Mouse (Mus musculus): ENCODE data around the gene Cldn10. TPM values are rescaled to one million over a fixed set of nuclear protein-coding genes. Genes with fewer than 3 reads are reported as not detected.

Cldn10 gene
- polyA plus RNA-seq, 1 experiment from 2014 or later: 1.7 TPM

GRCm38 (mm10) chr14:118850696-118851035, 63.0 kb downstream of the Cldn10 start:
- no peaks in the 10 kb centered on the region for H3K36me3 ChIP-seq
- H3K4me3 ChIP-seq: no peak overlapping the region
- WGBS: 69% methylated on average over 4 of the region's 4 CpGs
- no peaks in the 10 kb centered on the region for H3K9me3 ChIP-seq
- H3K9ac ChIP-seq: no peak overlapping the region
- no peak overlapping the region for H3K27ac ChIP-seq
- H3K27me3 ChIP-seq: peaks cover 8% of the 10 kb centered on the region; the same call in 1 of the 2 replicates
- H3K4me1 ChIP-seq: peaks cover 4% of the 10 kb centered on the region; the same call in 1 of the 2 replicates
- ATAC-seq (ENCODE audit: insufficient number of reproducible peaks, insufficient read depth, low FRiP score, low TSS enrichment): no peak
- H3K4me2 ChIP-seq (replicated peaks): no peak overlapping the region

- peaks cover 4% of the 10 kb centered on the region; the same call in 1 of the 2 replicates for H3K4me1 ChIP-seq
- H3K27me3 ChIP-seq: peaks cover 14% of the 10 kb centered on the region
- no peak overlapping the region for H3K9ac ChIP-seq
- H3K36me3 ChIP-seq: no peaks in the 10 kb centered on the region
- no peak overlapping the region for H3K27ac ChIP-seq
- WGBS: 73% methylated on average over 6 of the region's 6 CpGs
- no peak overlapping the region for H3K4me3 ChIP-seq
- no peaks in the 10 kb centered on the region for H3K9me3 ChIP-seq
- H3K4me2 ChIP-seq (replicated peaks): no peak overlapping the region
- no peak for ATAC-seq (ENCODE audit: insufficient number of reproducible peaks, insufficient read depth, low FRiP score, low TSS enrichment)
Observed at GRCm38 (mm10) chr14:118851496-118852107, 63.9 kb downstream of the Cldn10 start.

- WGBS: 1% methylated on average over 48 of the region's 48 CpGs
- no peak overlapping the region for H3K27ac ChIP-seq
- H3K27me3 ChIP-seq: peaks cover 24% of the 10 kb centered on the region
- H3K9me3 ChIP-seq: no peaks in the 10 kb centered on the region
- peak overlapping the region; percentile 50 for H3K4me3 ChIP-seq
- peak overlapping the region; percentile 47 for H3K9ac ChIP-seq
- H3K4me2 ChIP-seq (replicated peaks): peak overlapping the region; percentile 96
- H3K4me1 ChIP-seq: peaks cover 4% of the 10 kb centered on the region; the same call in 1 of the 2 replicates
- no peaks in the 10 kb centered on the region for H3K36me3 ChIP-seq
- ATAC-seq (ENCODE audit: insufficient number of reproducible peaks, insufficient read depth, low FRiP score, low TSS enrichment): 0 out of 2 replicates have a peak, but pooled peaks have one; percentile 43
Observed at GRCm38 (mm10) chr14:118854371-118855114, 66.8 kb downstream of the Cldn10 start.

- peaks cover 24% of the 10 kb centered on the region for H3K27me3 ChIP-seq
- H3K4me3 ChIP-seq: peak overlapping the region; percentile 50
- H3K27ac ChIP-seq: no peak overlapping the region
- peak overlapping the region; percentile 47 for H3K9ac ChIP-seq
- peaks cover 4% of the 10 kb centered on the region; the same call in 1 of the 2 replicates for H3K4me1 ChIP-seq
- ATAC-seq (ENCODE audit: insufficient number of reproducible peaks, insufficient read depth, low FRiP score, low TSS enrichment): peak; percentile 59; the same call in 1 of the 2 replicates
- under 1% methylated on average over 28 of the region's 28 CpGs for WGBS
- H3K4me2 ChIP-seq (replicated peaks): peak overlapping the region; percentile 96
- H3K9me3 ChIP-seq: no peaks in the 10 kb centered on the region
- no peaks in the 10 kb centered on the region for H3K36me3 ChIP-seq
Observed at GRCm38 (mm10) chr14:118855141-118855800, 67.6 kb downstream of the Cldn10 start.

GRCm38 (mm10) chr14:118856563-118856962, 68.9 kb downstream of the Cldn10 start:
- Histone ChIP-seq H3K4me1 (peaks cover 4% of the 10 kb centered on the region; the same call in 1 of the 2 replicates), H3K27ac (no peak overlapping the region), H3K36me3 (no peaks in the 10 kb centered on the region), H3K27me3 (peaks cover 24% of the 10 kb centered on the region), H3K9ac (no peak overlapping the region), H3K4me3 (no peak overlapping the region), H3K9me3 (no peaks in the 10 kb centered on the region), H3K4me2 (replicated peaks) (no peak overlapping the region)
- 85% methylated on average over 6 of the region's 6 CpGs for WGBS
- no peak for ATAC-seq (ENCODE audit: insufficient number of reproducible peaks, insufficient read depth, low FRiP score, low TSS enrichment)

GRCm38 (mm10) chr14:118858318-118858717, 70.6 kb downstream of the Cldn10 start:
- WGBS: 57% methylated on average over 6 of the region's 6 CpGs
- no peak overlapping the region for H3K4me3 ChIP-seq
- H3K27ac ChIP-seq: no peak overlapping the region
- peaks cover 24% of the 10 kb centered on the region for H3K27me3 ChIP-seq
- H3K4me2 ChIP-seq (replicated peaks): no peak overlapping the region
- no peak overlapping the region for H3K9ac ChIP-seq
- no peak for ATAC-seq (ENCODE audit: insufficient number of reproducible peaks, insufficient read depth, low FRiP score, low TSS enrichment)
- no peaks in the 10 kb centered on the region for H3K36me3 ChIP-seq
- H3K9me3 ChIP-seq: no peaks in the 10 kb centered on the region
- H3K4me1 ChIP-seq: peaks cover 4% of the 10 kb centered on the region; the same call in 1 of the 2 replicates

GRCm38 (mm10) chr14:118862253-118862652, 74.5 kb downstream of the Cldn10 start:
- no peaks in the 10 kb centered on the region for H3K9me3 ChIP-seq
- ATAC-seq (ENCODE audit: insufficient number of reproducible peaks, insufficient read depth, low FRiP score, low TSS enrichment): no peak
- H3K4me2 ChIP-seq (replicated peaks): no peak overlapping the region
- H3K4me3 ChIP-seq: no peak overlapping the region
- H3K4me1 ChIP-seq: 0 out of 2 replicates have a peak, but pooled peaks cover 3% of the 10 kb centered on the region
- 0 out of 2 replicates have a peak, but pooled peaks cover 5% of the 10 kb centered on the region for H3K27me3 ChIP-seq
- no peak overlapping the region for H3K9ac ChIP-seq
- H3K36me3 ChIP-seq: no peaks in the 10 kb centered on the region
- 67% methylated on average over 7 of the region's 7 CpGs for WGBS
- no peak overlapping the region for H3K27ac ChIP-seq

- ATAC-seq (ENCODE audit: insufficient number of reproducible peaks, insufficient read depth, low FRiP score, low TSS enrichment): no peak
- H3K4me3 ChIP-seq: no peak overlapping the region
- 14% methylated on average over 4 of the region's 4 CpGs for WGBS
Observed at GRCm38 (mm10) chr14:118864905-118865304, 77.2 kb downstream of the Cldn10 start.

GRCm38 (mm10) chr14:118866014-118866811, 78.5 kb downstream of the Cldn10 start:
- H3K27ac ChIP-seq: no peak overlapping the region
- H3K4me3 ChIP-seq: no peak overlapping the region
- 0 out of 2 replicates have a peak, but pooled peaks cover 5% of the 10 kb centered on the region for H3K4me1 ChIP-seq
- H3K9me3 ChIP-seq: no peaks in the 10 kb centered on the region
- no peaks in the 10 kb centered on the region for H3K27me3 ChIP-seq
- H3K36me3 ChIP-seq: no peaks in the 10 kb centered on the region
- WGBS: 90% methylated on average over 10 of the region's 10 CpGs
- no peak for ATAC-seq (ENCODE audit: insufficient number of reproducible peaks, insufficient read depth, low FRiP score, low TSS enrichment)
- no peak overlapping the region for H3K4me2 ChIP-seq (replicated peaks)
- H3K9ac ChIP-seq: no peak overlapping the region

More at GRCm38 (mm10) chr14:118864905-118865304, 77.2 kb downstream of the Cldn10 start:
- no peaks in the 10 kb centered on the region for H3K36me3 ChIP-seq
- H3K27me3 ChIP-seq: no peaks in the 10 kb centered on the region
- no peak overlapping the region for H3K9ac ChIP-seq
- 0 out of 2 replicates have a peak, but pooled peaks cover 5% of the 10 kb centered on the region for H3K4me1 ChIP-seq
- no peak overlapping the region for H3K4me2 ChIP-seq (replicated peaks)
- no peak overlapping the region for H3K27ac ChIP-seq
- no peaks in the 10 kb centered on the region for H3K9me3 ChIP-seq

GRCm38 (mm10) chr14:118867366-118867765, 79.7 kb downstream of the Cldn10 start:
- no peaks in the 10 kb centered on the region for H3K27me3 ChIP-seq
- H3K4me2 ChIP-seq (replicated peaks): no peak overlapping the region
- 0 out of 2 replicates have a peak, but pooled peaks cover 5% of the 10 kb centered on the region for H3K4me1 ChIP-seq
- no peak overlapping the region for H3K9ac ChIP-seq
- no peak for ATAC-seq (ENCODE audit: insufficient number of reproducible peaks, insufficient read depth, low FRiP score, low TSS enrichment)
- WGBS: 65% methylated on average over 6 of the region's 6 CpGs
- H3K9me3 ChIP-seq: no peaks in the 10 kb centered on the region
- no peak overlapping the region for H3K4me3 ChIP-seq
- no peaks in the 10 kb centered on the region for H3K36me3 ChIP-seq
- H3K27ac ChIP-seq: no peak overlapping the region
